Mouse (Mus musculus) cerebellum, adult 2 months (tissue): ENCODE measurements around the gene Oosp2. TPM values are rescaled to one million over a fixed set of nuclear protein-coding genes. Genes with fewer than 3 reads are reported as not detected.

Experiments
- DNase-seq, 2 experiments: peaks; one replicate each; pipeline ENCODE4 v3.0.0; 2021
- H3K27ac ChIP-seq: fragments of 200-500 bp; 2 replicates; pipeline ENCODE4 v1.5.1; 2012; ENCODE audit warnings: low read length, control low read depth, inconsistent platforms; ENCODE audit not compliant: insufficient read depth
- H3K27me3 ChIP-seq: fragments of 200-500 bp; 2 replicates; pipeline ENCODE4 v1.6.1; 2012; ENCODE audit warnings: inconsistent platforms, mild to moderate bottlenecking, low read length, moderate library complexity; ENCODE audit not compliant: control insufficient read depth, insufficient read depth
- H3K4me1 ChIP-seq: fragments of 200-500 bp; 2 replicates; pipeline ENCODE4 v1.6.1; 2011; ENCODE audit warnings: low read length; ENCODE audit not compliant: control insufficient read depth, insufficient read depth
- H3K4me3 ChIP-seq: fragments of 200-500 bp; replicated peaks from 2 replicates; pipeline ENCODE3; 2011; ENCODE audit warnings: mild to moderate bottlenecking, low read depth, low read length, control low read depth; ENCODE audit not compliant: insufficient read depth
- CTCF ChIP-seq: fragments of 200-500 bp; IDR thresholded peaks from 2 replicates; pipeline ENCODE4 v1.5.1; 2011; ENCODE audit warnings: low read depth, mild to moderate bottlenecking, control low read depth, low read length, moderate library complexity, borderline replicate concordance; ENCODE audit not compliant: insufficient read depth
- POLR2A ChIP-seq: fragments of 200-500 bp; IDR thresholded peaks from 2 replicates; pipeline ENCODE4 v1.6.1; 2011; ENCODE audit warnings: low read length, control low read depth, borderline replicate concordance; ENCODE audit not compliant: insufficient read depth
- WGBS: fragments of 180-500 bp; shearing (Covaris S2); methylation state at CpG from one replicate; pipeline ENCODE4 v1.1.7; 2018; 5-methylcytosine and 5-hydroxymethylcytosine counted together
- polyA plus RNA-seq: library from polyadenylated mRNA; depleted of rRNA; stranded (reverse); fragments of >200 nt; gene quantifications from 2 replicates; pipeline ENCODE4 v1.2.3, GENCODE M21; 2012

Oosp2 gene
- polyA plus RNA-seq, 1 experiment: not detected

GRCm38 (mm10) chr19:11623551-11623950 lies 36.8 kb downstream of the Oosp2 start, which contains the start of gene Ms4a2:
Ms4a2 (minus strand) TSS chr19:11623719.
- no peak for DNase-seq
- 90% methylated on average over 2 of the region's 2 CpGs for WGBS
- no peaks in the 10 kb centered on the region for H3K27me3 ChIP-seq
- H3K4me1 ChIP-seq: no peaks in the 10 kb centered on the region
- H3K4me3 ChIP-seq: no peak within 1 kb of the TSS
- TF ChIP-seq CTCF: no peak
- no peak for TF ChIP-seq POLR2A
- no peak within 1 kb of the TSS for H3K27ac ChIP-seq

DNA sequence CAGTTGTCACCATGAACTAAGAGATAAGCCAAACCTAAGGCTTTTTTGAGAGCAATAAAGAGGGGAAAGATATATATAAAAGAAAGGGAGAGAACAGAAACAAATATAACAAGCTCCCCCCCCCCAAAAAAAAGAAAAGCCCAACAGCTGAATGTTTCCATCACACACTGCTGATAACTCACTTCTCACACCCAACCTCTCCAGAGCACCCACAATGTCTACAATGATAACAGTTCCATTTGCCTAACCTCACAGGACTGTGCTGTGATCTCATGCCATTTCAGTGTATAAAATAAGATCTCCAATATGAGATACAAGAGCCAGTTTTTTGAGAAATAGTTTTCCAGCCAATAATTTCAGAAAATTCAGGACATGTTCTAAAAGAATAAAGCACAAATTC lies 42.4 kb downstream of the Oosp2 start:
- H3K27me3 ChIP-seq: no peaks in the 10 kb centered on the region
- no peak overlapping the region for H3K4me3 ChIP-seq
- no peaks in the 10 kb centered on the region for H3K4me1 ChIP-seq
- no peak for DNase-seq
- no peak for TF ChIP-seq POLR2A
- no peak for TF ChIP-seq CTCF
- no peak overlapping the region for H3K27ac ChIP-seq

GRCm38 (mm10) chr19:11614805-11615204 lies 45.6 kb downstream of the Oosp2 start:
- no peak for DNase-seq
- H3K4me1 ChIP-seq: no peaks in the 10 kb centered on the region
- TF ChIP-seq CTCF: no peak
- TF ChIP-seq POLR2A: no peak
- H3K27me3 ChIP-seq: no peaks in the 10 kb centered on the region
- H3K4me3 ChIP-seq: no peak overlapping the region
- 88% methylated on average over 2 of the region's 2 CpGs for WGBS
- no peak overlapping the region for H3K27ac ChIP-seq

DNA sequence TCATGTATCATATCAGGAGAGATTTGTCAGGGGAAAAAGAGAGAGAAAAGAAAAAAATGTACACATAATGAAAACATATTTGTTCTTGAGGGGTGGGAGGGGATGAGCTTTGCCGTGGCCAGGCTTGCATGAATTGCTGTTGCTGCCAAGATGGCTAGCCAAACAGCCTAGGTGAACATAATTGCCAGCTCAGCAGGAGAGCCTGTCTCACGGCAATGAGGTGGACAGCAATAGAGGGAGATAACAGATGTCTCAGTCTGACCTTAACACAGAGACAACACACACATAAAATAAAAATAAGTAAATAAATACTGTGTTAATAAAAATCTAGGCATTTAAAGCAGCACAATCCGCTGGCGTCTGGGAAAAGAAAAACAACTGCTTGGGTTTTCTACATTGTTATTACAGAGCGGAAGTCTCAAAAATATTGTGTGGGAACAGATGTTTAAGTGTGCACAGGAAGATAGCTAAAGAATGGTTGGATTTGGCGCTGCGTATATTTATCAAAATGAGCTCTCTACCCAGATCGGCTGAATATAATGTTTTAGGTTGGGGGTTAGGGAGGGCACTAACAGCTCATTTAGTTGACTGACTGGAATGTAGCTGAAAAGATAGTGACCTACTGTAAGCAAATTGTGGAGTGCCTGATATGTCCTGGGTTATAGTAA lies 46.4 kb downstream of the Oosp2 start:
- 45% methylated on average over 8 of the region's 8 CpGs for WGBS
- Histone ChIP-seq H3K27me3 (no peaks in the 10 kb centered on the region), H3K27ac (no peak overlapping the region), H3K4me1 (no peaks in the 10 kb centered on the region), H3K4me3 (no peak overlapping the region)
- TF ChIP-seq POLR2A (no peak), CTCF (no peak)
- peak; percentile 19 to 39 for DNase-seq

- Histone ChIP-seq H3K4me1 (no peaks in the 10 kb centered on the region), H3K4me3 (no peak overlapping the region), H3K27ac (no peak overlapping the region), H3K27me3 (no peaks in the 10 kb centered on the region)
- 97% methylated on average over 1 of the region's 1 CpGs for WGBS
- no peak for DNase-seq
- TF ChIP-seq CTCF (no peak), POLR2A (no peak)
These were observed 47.3 kb downstream of the Oosp2 start for GRCm38 (mm10) chr19:11613084-11613483.

DNA sequence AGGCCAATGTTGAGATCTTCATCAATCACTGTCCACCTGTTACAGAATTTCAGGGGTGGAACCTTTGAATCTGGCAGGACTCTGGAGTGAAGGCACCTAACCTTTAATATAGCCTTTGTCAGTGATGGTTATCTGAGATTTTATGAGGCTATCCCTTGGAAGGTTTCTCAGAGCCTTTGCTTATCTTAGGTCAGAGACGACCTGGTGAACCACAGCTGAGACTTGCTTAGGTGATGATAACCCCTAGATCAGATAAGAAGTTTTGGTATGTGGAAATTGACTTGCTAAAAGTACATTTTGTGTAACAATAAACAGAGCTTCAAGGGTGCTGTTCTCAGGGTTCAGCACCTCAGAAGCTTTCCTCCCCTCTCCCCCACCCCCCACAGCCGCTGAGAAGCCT lies 48.1 kb downstream of the Oosp2 start:
- no peak overlapping the region for H3K27ac ChIP-seq
- H3K4me3 ChIP-seq: no peak overlapping the region
- no peaks in the 10 kb centered on the region for H3K4me1 ChIP-seq
- DNase-seq: no peak
- 74% methylated on average over 2 of the region's 2 CpGs for WGBS
- H3K27me3 ChIP-seq: no peaks in the 10 kb centered on the region
- TF ChIP-seq CTCF: no peak
- no peak for TF ChIP-seq POLR2A

GRCm38 (mm10) chr19:11611541-11611945 lies 48.8 kb downstream of the Oosp2 start:
- DNase-seq: peak; percentile 14 to 44
- no peak overlapping the region for H3K4me3 ChIP-seq
- WGBS: 7% methylated on average over 6 of the region's 6 CpGs
- H3K27ac ChIP-seq: no peak overlapping the region
- peak; percentile 50; the same call in 1 of the 2 replicates for TF ChIP-seq CTCF
- TF ChIP-seq POLR2A: no peak
- no peaks in the 10 kb centered on the region for H3K27me3 ChIP-seq
- no peaks in the 10 kb centered on the region for H3K4me1 ChIP-seq

DNA sequence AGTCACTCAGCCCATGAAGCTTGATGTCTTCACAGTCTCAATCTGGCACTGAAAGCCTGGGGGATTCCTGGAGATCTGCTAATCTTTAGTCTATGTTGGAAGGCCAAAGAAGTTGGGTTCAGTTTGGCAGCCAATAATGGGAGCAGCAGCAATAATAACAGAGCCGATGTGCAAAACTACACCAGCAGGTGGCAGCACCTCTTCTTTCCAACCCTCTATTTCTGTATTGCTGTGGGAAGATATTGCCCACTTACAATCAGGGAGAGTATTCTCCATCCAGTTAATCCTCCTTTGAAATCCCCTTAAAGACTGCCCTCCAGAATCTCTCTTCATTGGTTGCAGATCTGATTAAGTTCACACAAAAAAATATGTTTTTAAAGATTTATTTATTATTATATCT lies 52.2 kb downstream of the Oosp2 start:
- no peaks in the 10 kb centered on the region for H3K27me3 ChIP-seq

More for the DNA sequence above, 52.2 kb downstream of the Oosp2 start:
- DNase-seq: peak in 1 of 2 experiments; percentile 13
- Histone ChIP-seq H3K4me3 (no peak overlapping the region), H3K27ac (no peak overlapping the region), H3K4me1 (no peaks in the 10 kb centered on the region)
- TF ChIP-seq POLR2A (no peak), CTCF (peak; percentile 22; the same call in 1 of the 2 replicates)
- 12% methylated on average over 1 of the region's 1 CpGs for whole genome bisulfite sequencing
